Mouse (Mus musculus) mouse embryonic stem cell (cell line): ENCODE results near the gene Hist1h4b.
"Not testable (repeated sequence)": the region's sequence is repeated elsewhere in the genome, so short reads cannot be mapped to it uniquely, and the experiment has no call there.

Experiments
- in situ Hi-C, 2 experiments: fragments of 300-500 bp; cut with MboI; formaldehyde crosslinking; loops; 1 replicate in 1 of 2; 3 replicates in 1 of 2; pipeline ENCODE4 v1.14.3; 2019 to 2020; ENCODE audit warnings: low sequenced_read_pairs in 2 of 2, low pct_unique_long_range_greater_than_20kb in 1 of 2, mixed read lengths in 1 of 2; ENCODE audit not compliant: unreplicated experiment in 1 of 2

Gene Hist1h4b

GRCm38 (mm10) chr13:23764324-23765171 is 7.7 kb downstream of the Hist1h4b start:
- in situ Hi-C loops, result no loop called here

GRCm38 (mm10) chr13:23765172-23765513 is 8.3 kb downstream of the Hist1h4b start:
- in situ Hi-C loops, result no loop called here

GRCm38 (mm10) chr13:23766772-23767171 is 10.0 kb downstream of the Hist1h4b start:
- in situ Hi-C loops, result no loop called here

GRCm38 (mm10) chr13:23768834-23769397 is 12.1 kb downstream of the Hist1h4b start:
- in situ Hi-C loops, result no loop called here

- in situ Hi-C loops, result not testable (repeated sequence)
Measured at GRCm38 (mm10) chr13:23769613-23770012, 12.8 kb downstream of the Hist1h4b start, which contains the start of gene Trim38. TSS of gene Trim38 (plus strand) at chr13:23769913.

GRCm38 (mm10) chr13:23772561-23773313 is 15.9 kb downstream of the Hist1h4b start:
- in situ Hi-C loops, result no loop called here

GRCm38 (mm10) chr13:23778339-23778738 is 21.5 kb downstream of the Hist1h4b start:
- in situ Hi-C loops, result no loop called here

- in situ Hi-C loops, result no loop called here
Measured at GRCm38 (mm10) chr13:23779025-23779424, 22.2 kb downstream of the Hist1h4b start.

GRCm38 (mm10) chr13:23792520-23792919 is 35.7 kb downstream of the Hist1h4b start:
- in situ Hi-C loops, result no loop called here

- in situ Hi-C loops, result no loop called here
Measured at GRCm38 (mm10) chr13:23799405-23799804, 42.6 kb downstream of the Hist1h4b start.

GRCm38 (mm10) chr13:23804532-23804931 is 47.7 kb downstream of the Hist1h4b start:
- in situ Hi-C loops, result no loop called here

- in situ Hi-C loops, result no loop called here
Measured at GRCm38 (mm10) chr13:23806422-23807052, 49.7 kb downstream of the Hist1h4b start, which contains the start of gene Slc17a2. TSS of gene Slc17a2 (plus strand) at chr13:23806993.
